Mouse (Mus musculus) liver, postnatal 0 days (tissue): Measurements from ENCODE around the gene Gm36864.

Source experiments
- CTCF ChIP-seq: sonication (generic); IDR thresholded peaks from 2 replicates; pipeline ENCODE4 v1.5.1; 2016; ENCODE audit warnings: antibody characterized with exemption, low read depth
- EP300 ChIP-seq: IDR thresholded peaks from 2 replicates; pipeline ENCODE4 v1.6.1; 2016; ENCODE audit warnings: antibody characterized with exemption, low read depth, mild to moderate bottlenecking

- TF ChIP-seq CTCF (no peak), EP300 (no peak)
Observed at GRCm38 (mm10) chr7:44274096-44274495, 38.1 kb downstream of the Gm36864 start.
